Mouse (Mus musculus): ENCODE results near the gene Trmt5. TPM values are rescaled to one million over a fixed set of nuclear protein-coding genes. Genes with fewer than 3 reads are reported as not detected.

Gene Trmt5
- polyA plus RNA-seq (2015; fragmentation: Nextera tagmentation; extraction: Ambion mirVana): 13.6 and 14.5 TPM in 2 replicates

GRCm38 (mm10) chr12:73286287-73287092 lies at the start of gene Trmt5, which contains the start of gene Slc38a6:
Gene Trmt5 (minus strand): TSS chr12:73286710.
Gene Slc38a6 (plus strand): TSS chr12:73286779.
- H3K9me3 ChIP-seq: no peaks in the 10 kb centered on the region
- H3K27ac ChIP-seq (replicated peaks): peak within 1 kb of the TSS; percentile 82
- peaks cover 30% of the 10 kb centered on the region for H3K36me3 ChIP-seq
- no peaks in the 10 kb centered on the region for H3K27me3 ChIP-seq (replicated peaks)
- H3K4me3 ChIP-seq: peak within 1 kb of the TSS; percentile 87
- peak; percentile 88 for ATAC-seq (ENCODE audit: extremely low read depth, insufficient number of reproducible peaks, low FRiP score, low TSS enrichment)
- H3K4me2 ChIP-seq: peak within 1 kb of the TSS; percentile 84
- WGBS: under 1% methylated on average over 53 of the region's 53 CpGs
- H3K9ac ChIP-seq: peak within 1 kb of the TSS; percentile 92
- peaks cover 40% of the 10 kb centered on the region for H3K4me1 ChIP-seq

- H3K27ac ChIP-seq (replicated peaks): no peak overlapping the region
These were observed 47.6 kb upstream of the Trmt5 start for GRCm38 (mm10) chr12:73334051-73334551.

GRCm38 (mm10) chr12:73332701-73333100 lies 46.2 kb upstream of the Trmt5 start:
- no peak overlapping the region for H3K27ac ChIP-seq (replicated peaks)
- H3K36me3 ChIP-seq: no peaks in the 10 kb centered on the region
- WGBS: 75% methylated on average over 4 of the region's 4 CpGs
- no peak overlapping the region for H3K4me3 ChIP-seq
- no peak overlapping the region for H3K9ac ChIP-seq
- ATAC-seq (ENCODE audit: extremely low read depth, insufficient number of reproducible peaks, low FRiP score, low TSS enrichment): no peak
- H3K9me3 ChIP-seq: no peaks in the 10 kb centered on the region
- no peaks in the 10 kb centered on the region for H3K27me3 ChIP-seq (replicated peaks)
- H3K4me1 ChIP-seq: peaks cover 8% of the 10 kb centered on the region
- no peak overlapping the region for H3K4me2 ChIP-seq

More at GRCm38 (mm10) chr12:73334051-73334551, 47.6 kb upstream of the Trmt5 start:
- no peaks in the 10 kb centered on the region for H3K36me3 ChIP-seq
- no peak overlapping the region for H3K9ac ChIP-seq
- WGBS: 61% methylated on average over 8 of the region's 8 CpGs
- peaks cover 8% of the 10 kb centered on the region for H3K4me1 ChIP-seq
- H3K9me3 ChIP-seq: no peaks in the 10 kb centered on the region
- no peaks in the 10 kb centered on the region for H3K27me3 ChIP-seq (replicated peaks)
- H3K4me3 ChIP-seq: no peak overlapping the region
- no peak overlapping the region for H3K4me2 ChIP-seq
- ATAC-seq (ENCODE audit: extremely low read depth, insufficient number of reproducible peaks, low FRiP score, low TSS enrichment): no peak

- no peak overlapping the region for H3K4me2 ChIP-seq
- H3K9me3 ChIP-seq: no peaks in the 10 kb centered on the region
- peaks cover 19% of the 10 kb centered on the region for H3K4me1 ChIP-seq
- 66% methylated on average over 7 of the region's 7 CpGs for WGBS
- H3K36me3 ChIP-seq: no peaks in the 10 kb centered on the region
- H3K9ac ChIP-seq: no peak overlapping the region
- no peak for ATAC-seq (ENCODE audit: extremely low read depth, insufficient number of reproducible peaks, low FRiP score, low TSS enrichment)
- H3K27me3 ChIP-seq (replicated peaks): no peaks in the 10 kb centered on the region
- no peak overlapping the region for H3K27ac ChIP-seq (replicated peaks)
- no peak overlapping the region for H3K4me3 ChIP-seq
These were observed 43.7 kb upstream of the Trmt5 start for GRCm38 (mm10) chr12:73330236-73330635.

GRCm38 (mm10) chr12:73328448-73329167 lies 42.1 kb upstream of the Trmt5 start:
- Histone ChIP-seq H3K4me1 (peaks cover 23% of the 10 kb centered on the region), H3K9me3 (no peaks in the 10 kb centered on the region), H3K9ac (no peak overlapping the region), H3K27me3 (replicated peaks) (no peaks in the 10 kb centered on the region), H3K4me3 (no peak overlapping the region), H3K36me3 (no peaks in the 10 kb centered on the region), H3K4me2 (no peak overlapping the region), H3K27ac (replicated peaks) (0 out of 2 replicates have a peak overlapping the region, but pooled peaks have one; percentile 28)
- WGBS: 77% methylated on average over 4 of the region's 4 CpGs
- ATAC-seq (ENCODE audit: extremely low read depth, insufficient number of reproducible peaks, low FRiP score, low TSS enrichment): no peak

- Histone ChIP-seq H3K9ac (no peak overlapping the region), H3K4me1 (peaks cover 26% of the 10 kb centered on the region), H3K9me3 (no peaks in the 10 kb centered on the region), H3K4me3 (no peak overlapping the region), H3K4me2 (no peak overlapping the region), H3K27me3 (replicated peaks) (no peaks in the 10 kb centered on the region), H3K36me3 (no peaks in the 10 kb centered on the region), H3K27ac (replicated peaks) (no peak overlapping the region)
- no peak for ATAC-seq (ENCODE audit: extremely low read depth, insufficient number of reproducible peaks, low FRiP score, low TSS enrichment)
- WGBS: 72% methylated on average over 3 of the region's 3 CpGs
These were observed 40.9 kb upstream of the Trmt5 start for GRCm38 (mm10) chr12:73327381-73327780.

- 10% methylated on average over 4 of the region's 4 CpGs for WGBS
- Histone ChIP-seq H3K27me3 (replicated peaks) (no peaks in the 10 kb centered on the region), H3K27ac (replicated peaks) (peak overlapping the region; percentile 81), H3K36me3 (no peaks in the 10 kb centered on the region), H3K4me2 (no peak overlapping the region), H3K4me3 (no peak overlapping the region), H3K9ac (no peak overlapping the region), H3K9me3 (no peaks in the 10 kb centered on the region), H3K4me1 (peaks cover 29% of the 10 kb centered on the region)
- no peak for ATAC-seq (ENCODE audit: extremely low read depth, insufficient number of reproducible peaks, low FRiP score, low TSS enrichment)
These were observed 39.1 kb upstream of the Trmt5 start for GRCm38 (mm10) chr12:73325617-73326016.

GRCm38 (mm10) chr12:73325181-73325580 lies 38.7 kb upstream of the Trmt5 start:
- Histone ChIP-seq H3K4me1 (peaks cover 29% of the 10 kb centered on the region), H3K9me3 (no peaks in the 10 kb centered on the region), H3K9ac (no peak overlapping the region; the same call in 1 of the 2 replicates), H3K4me2 (no peak overlapping the region), H3K36me3 (no peaks in the 10 kb centered on the region), H3K27ac (replicated peaks) (peak overlapping the region; percentile 81), H3K27me3 (replicated peaks) (no peaks in the 10 kb centered on the region), H3K4me3 (no peak overlapping the region)
- ATAC-seq (ENCODE audit: extremely low read depth, insufficient number of reproducible peaks, low FRiP score, low TSS enrichment): no peak
- WGBS: 21% methylated on average over 2 of the region's 2 CpGs

GRCm38 (mm10) chr12:73324742-73325141 lies 38.2 kb upstream of the Trmt5 start:
- Histone ChIP-seq H3K36me3 (no peaks in the 10 kb centered on the region), H3K9me3 (no peaks in the 10 kb centered on the region), H3K4me2 (no peak overlapping the region), H3K27ac (replicated peaks) (peak overlapping the region; percentile 81), H3K27me3 (replicated peaks) (no peaks in the 10 kb centered on the region), H3K4me1 (peaks cover 29% of the 10 kb centered on the region), H3K9ac (no peak overlapping the region; the same call in 1 of the 2 replicates), H3K4me3 (no peak overlapping the region)
- no peak for ATAC-seq (ENCODE audit: extremely low read depth, insufficient number of reproducible peaks, low FRiP score, low TSS enrichment)
- 87% methylated on average over 1 of the region's 1 CpGs for WGBS

GRCm38 (mm10) chr12:73324180-73324586 lies 37.7 kb upstream of the Trmt5 start:
- Histone ChIP-seq H3K27ac (replicated peaks) (peak overlapping the region; percentile 81; the same call in 1 of the 2 replicates), H3K36me3 (no peaks in the 10 kb centered on the region), H3K4me3 (no peak overlapping the region), H3K4me1 (peaks cover 29% of the 10 kb centered on the region), H3K27me3 (replicated peaks) (no peaks in the 10 kb centered on the region), H3K4me2 (no peak overlapping the region), H3K9me3 (no peaks in the 10 kb centered on the region), H3K9ac (no peak overlapping the region)
- ATAC-seq (ENCODE audit: extremely low read depth, insufficient number of reproducible peaks, low FRiP score, low TSS enrichment): no peak
- WGBS: 86% methylated on average over 8 of the region's 8 CpGs

All from heart, embryonic 13.5 days (tissue).